Mouse (Mus musculus) liver, postnatal 0 days (tissue): ENCODE measurements at regions not wholly inside any gene's neighbourhood (a gene's known extent, or its start where the extent isn't known, plus 50 kb on each side); places are given as distances from the start of the nearest gene placed in this dataset.

Experiments used
- CTCF ChIP-seq: sonication (generic); IDR thresholded peaks from 2 replicates; pipeline ENCODE4 v1.5.1; 2016; ENCODE audit warnings: antibody characterized with exemption, low read depth
- EP300 ChIP-seq: IDR thresholded peaks from 2 replicates; pipeline ENCODE4 v1.6.1; 2016; ENCODE audit warnings: antibody characterized with exemption, low read depth, mild to moderate bottlenecking

GRCm38 (mm10) chr9:85451349-85451748 is 124.2 kb upstream of the Tent5a start:
- TF ChIP-seq CTCF (no peak), EP300 (no peak)
